Mouse (Mus musculus) left cerebral cortex, adult 8-10 months (tissue): ENCODE data around the gene Utrn. TPM values are rescaled to one million over a fixed set of nuclear protein-coding genes. Genes with fewer than 3 reads are reported as not detected.

Experiments
- DNase-seq, 2 experiments: peaks; one replicate each; pipeline ENCODE4 v3.0.0; 2022; ENCODE audit warnings: low spot score in 2 of 2
- total RNA-seq, 4 experiments: library from RNA; stranded (reverse); gene quantifications; 2 replicates each; pipeline ENCODE4 v1.2.4; 2022

Gene Utrn
- total RNA-seq, 4 experiments from 2014 or later: 69.4 to 88.4 (median 77.1) TPM

DNA sequence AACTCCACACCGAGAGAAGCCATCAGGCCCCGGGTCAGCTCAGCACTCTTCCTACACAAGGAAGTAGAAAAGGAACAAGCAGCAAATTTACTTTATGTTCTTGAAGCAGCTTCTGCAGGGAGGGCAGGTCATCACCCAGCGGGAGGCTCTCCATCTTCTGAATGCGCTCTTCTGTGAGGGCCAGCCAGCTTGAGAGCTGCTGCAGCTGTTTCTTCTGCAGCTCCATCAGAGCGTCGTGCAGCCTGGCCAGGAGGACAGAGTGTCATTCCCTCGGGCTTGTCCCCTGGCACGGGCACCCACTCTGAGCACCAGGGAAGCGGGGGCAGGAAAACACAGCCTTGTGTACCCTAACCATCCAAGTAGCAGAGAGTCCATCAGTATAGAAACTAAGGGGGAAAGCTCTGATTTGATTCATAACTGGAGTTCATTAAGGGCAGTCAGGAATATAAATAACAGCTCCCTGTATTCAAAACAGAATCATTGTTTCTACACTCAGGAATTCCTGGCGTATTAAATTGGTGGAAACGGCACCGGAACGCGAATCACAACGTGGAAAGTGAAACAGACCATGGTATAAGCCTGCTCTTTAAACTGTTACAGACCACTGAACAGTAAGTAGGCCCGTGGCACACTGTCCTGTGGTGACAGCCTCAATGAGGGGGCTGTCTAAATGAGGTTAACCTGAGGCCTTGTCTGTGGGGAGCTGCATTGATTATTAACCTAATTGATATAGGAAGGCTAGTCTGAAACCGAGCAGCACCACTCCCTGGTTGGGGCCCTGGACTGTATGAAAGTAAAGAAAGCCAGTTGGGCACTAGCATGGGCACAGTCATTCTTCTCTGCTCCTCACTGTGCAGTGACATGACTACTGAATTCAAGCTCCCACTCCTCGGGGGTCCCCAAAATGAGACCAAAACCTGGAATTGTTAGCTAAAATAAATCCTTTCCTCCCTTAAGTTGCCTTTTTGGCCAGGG is 132.0 kb downstream of the Utrn start:
- DNase-seq: no peak

DNA sequence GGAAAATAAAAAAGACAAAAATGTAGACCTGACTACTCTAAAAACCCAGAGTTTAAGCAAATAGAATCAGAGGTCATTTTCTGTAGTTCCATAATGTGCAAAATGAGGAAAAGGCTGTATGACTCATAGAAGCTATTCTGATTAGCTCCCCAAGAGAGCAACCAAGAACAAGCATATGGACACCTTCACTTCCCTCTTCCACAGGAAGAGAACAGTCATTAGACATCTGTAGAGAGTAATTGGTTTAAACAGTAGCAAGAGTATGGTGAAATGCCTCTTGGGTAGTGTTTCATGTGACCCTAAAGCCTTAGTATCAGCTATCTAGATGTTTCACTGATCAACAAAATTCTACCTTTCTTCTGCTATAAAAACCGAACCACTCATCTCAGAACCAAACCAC is 133.5 kb downstream of the Utrn start:
- DNase-seq: no peak

DNA sequence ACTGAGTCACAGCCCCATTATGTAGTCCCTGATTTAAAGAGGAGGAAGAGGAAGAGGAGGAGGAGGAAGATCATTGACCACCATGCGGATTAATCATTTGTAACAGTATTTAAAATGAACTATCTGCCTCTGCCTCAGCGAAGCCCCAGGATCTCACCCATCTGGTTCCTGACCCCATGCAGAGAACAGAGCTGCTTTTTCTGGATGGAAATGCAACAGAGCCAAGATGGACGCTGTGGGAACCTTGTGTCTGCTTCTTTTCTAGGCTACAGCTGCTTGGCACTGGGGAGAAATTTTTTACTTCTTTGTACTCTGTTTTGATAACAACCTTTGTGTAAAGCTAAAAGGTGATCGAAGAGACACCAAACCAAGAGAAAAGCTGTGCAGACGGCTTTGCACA is 137.7 kb downstream of the Utrn start:
- no peak for DNase-seq

DNA sequence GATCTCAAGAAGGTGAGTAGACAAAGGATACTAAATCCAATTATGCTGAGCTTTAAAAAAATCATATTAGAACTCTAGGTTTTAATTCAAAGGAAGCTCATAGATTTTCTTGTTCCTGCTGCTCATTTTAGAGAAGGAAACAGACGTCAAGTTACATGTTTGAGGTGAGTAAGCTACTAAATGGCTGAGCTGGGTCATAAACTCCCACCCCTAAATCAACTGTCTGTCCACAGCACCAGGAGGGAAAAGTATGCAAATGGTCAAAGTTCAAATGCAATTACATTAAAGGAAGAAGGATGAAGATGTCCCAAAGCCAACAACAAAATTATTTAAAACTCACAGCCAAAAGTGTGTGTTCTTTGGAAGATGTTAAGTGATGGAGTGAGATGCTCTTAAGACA is 139.5 kb downstream of the Utrn start:
- no peak for DNase-seq

DNA sequence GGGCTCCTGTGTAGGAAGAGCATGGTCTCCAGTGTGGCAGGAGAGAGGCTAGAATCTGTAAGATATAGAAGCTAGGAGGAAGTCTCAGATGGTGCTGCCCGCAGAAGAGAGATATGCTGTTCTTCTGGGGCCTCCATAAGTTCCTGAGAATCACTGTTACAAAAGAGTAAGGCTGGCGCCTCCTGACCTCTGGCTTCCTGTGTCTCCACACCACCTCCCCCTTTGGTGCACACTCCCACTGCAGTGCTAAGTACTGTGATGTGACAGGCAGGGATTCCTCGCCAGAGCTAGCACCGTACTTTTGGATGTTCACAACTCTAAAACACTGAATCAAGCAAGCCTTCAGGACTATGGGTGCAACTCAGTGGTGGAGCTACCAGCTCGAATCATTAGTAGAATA is 140.1 kb downstream of the Utrn start:
- no peak for DNase-seq

DNA sequence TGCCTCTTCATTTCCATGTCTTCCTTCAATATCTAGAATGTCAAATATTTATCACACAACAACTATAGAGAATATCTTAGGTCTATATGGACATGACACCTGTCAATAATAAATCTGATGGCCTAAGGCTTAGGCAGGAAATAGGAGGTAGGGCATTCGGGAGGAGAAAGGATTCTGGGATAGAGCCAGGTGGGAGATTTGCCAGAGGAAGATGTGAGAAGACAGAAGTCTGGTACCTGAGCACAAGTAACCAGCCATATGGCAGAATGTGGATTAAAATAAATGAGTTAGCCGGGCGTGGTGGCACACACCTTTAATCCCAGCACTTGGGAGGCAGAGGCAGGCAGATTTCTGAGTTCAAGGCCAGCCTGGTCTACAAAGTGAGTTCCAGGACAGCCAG is 141.3 kb downstream of the Utrn start:
- no peak for DNase-seq

DNA sequence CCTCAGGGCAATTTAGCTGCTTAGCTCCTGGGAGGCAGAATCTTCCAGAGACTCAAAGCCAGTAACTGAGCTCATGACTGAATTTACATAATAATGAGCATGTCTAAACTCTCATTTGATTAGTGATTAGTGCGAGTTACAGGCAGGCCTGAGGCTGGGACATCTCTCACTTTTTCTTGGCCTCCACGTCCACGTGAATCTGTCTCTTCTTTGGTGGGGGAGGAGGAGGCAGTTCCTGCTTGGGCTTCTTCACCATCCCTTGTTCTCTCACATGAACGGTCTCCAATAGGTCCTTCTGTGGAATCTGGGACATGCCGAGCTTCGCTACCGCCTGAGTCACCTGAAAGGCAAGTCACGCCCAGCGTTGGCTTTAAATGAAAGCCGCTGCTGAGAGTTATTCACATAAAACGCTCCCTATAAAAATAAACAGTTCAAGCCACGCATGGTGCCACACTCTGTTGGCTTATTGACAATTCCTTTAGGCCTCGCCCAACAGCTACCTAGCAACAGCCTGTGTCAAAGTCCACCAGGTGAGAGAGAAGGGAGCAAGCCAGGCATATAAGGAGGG is 143.0 kb downstream of the Utrn start:
- DNase-seq: peak in 1 of 2 experiments; percentile 33

DNA sequence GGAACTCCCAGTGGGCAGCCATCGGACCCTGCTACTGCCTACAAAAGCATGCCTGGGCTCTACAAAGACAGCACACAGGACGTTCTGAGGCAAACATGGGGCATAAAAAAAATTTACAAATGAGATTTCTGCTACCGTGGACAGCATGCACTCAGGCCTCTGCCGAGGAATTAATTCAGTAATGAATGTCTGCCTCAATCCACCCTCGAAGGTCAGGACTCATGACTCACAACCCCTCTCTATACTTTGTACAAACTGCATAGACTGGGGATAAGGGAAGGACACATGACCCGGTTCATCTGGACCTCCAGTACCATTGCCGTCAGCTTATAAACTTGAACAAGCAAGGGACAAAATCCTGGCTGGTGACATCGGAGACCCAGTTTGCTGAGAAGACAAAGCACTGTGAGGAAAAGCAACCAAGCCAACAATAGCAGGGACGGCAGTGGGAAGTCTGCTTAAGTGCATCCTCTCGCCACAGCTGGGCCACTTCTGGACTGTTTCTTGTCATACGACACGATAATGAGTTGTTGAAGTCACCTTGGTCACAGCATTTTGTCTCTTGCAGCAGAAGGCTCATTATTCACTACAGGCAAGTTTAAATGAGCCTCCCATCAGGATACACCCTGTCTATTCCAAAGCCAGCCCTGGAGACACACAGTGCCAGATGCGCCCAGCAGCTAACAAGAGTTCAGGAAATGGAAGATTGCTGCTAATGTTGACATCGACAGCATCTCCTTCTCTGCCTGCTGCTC is 144.7 kb downstream of the Utrn start:
- DNase-seq: no peak

DNA sequence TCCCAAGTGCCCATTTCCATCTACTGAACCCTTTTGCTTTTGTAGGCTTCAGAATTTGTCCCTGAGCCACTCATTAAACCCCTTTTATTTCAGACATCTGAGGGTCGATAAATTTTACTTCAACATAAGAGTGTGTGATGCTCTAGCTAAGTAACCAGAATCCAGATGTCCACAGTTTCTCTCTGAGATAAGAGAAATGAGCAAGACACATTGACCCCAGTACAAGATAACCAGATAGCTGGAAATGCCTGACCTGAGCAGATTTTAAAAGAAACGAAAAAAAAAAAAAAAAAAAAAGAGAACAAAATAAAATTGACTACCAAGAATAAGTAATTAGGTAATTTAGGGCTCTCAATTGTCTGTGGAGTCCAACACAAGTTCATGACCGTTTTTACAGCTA is 145.9 kb downstream of the Utrn start:
- DNase-seq: no peak

DNA sequence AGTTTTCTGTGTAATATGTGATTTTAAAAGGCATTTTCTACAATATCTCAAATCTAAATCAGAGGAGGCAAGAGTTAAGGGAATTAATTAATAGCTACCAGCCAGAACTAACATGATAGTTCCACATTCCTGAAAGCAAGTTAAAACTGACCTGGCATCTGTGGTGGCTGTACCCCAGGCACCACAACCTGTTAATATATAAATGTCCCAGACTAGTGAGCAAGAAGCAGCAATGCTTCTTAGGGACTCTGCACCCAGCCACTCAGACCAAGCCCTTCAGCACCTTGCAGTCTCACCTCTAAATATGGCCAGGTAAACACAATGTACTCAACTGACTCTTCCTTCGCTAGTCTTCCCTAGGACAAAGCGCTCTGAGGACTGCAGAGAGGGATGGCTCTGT is 147.1 kb downstream of the Utrn start:
- no peak for DNase-seq

DNA sequence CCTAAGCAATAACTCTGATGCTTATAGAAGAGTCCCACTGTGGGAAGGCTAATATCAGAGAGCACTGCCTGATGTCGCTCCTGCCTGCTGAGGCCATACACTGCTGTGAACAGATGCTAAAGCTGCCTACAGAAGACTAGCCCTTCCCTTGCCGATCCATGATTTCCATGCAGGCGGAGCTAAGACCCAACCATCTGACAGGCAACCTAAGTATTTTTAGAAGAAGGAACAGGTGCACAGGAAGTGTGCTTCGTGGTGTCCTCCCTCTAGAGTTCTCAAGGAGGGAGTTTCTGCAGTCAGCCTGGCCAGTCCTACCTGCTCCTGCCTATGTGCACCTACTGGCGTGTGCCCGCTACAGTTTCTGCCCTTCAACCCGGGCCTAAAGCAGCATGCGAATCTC is 150.8 kb downstream of the Utrn start:
- DNase-seq: no peak

DNA sequence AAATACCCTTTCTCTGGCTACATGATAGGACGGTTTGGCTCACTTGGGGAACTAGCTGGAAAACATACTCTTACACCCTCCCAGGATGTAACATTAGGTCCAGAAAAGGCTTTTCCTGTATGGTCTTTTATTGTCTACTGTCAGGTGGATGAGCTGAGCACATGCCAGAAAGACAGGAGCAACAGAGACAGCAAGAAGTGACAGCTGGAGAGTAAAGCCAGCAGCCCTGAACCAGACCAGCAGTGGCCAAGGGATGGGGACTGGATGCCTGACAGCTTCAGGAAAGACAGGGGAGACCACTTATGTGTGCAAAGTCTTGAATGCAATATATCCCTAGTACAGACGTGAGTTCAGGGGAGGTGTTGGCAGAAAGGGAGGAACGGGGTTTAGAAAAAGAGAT is 151.8 kb downstream of the Utrn start:
- DNase-seq: no peak

DNA sequence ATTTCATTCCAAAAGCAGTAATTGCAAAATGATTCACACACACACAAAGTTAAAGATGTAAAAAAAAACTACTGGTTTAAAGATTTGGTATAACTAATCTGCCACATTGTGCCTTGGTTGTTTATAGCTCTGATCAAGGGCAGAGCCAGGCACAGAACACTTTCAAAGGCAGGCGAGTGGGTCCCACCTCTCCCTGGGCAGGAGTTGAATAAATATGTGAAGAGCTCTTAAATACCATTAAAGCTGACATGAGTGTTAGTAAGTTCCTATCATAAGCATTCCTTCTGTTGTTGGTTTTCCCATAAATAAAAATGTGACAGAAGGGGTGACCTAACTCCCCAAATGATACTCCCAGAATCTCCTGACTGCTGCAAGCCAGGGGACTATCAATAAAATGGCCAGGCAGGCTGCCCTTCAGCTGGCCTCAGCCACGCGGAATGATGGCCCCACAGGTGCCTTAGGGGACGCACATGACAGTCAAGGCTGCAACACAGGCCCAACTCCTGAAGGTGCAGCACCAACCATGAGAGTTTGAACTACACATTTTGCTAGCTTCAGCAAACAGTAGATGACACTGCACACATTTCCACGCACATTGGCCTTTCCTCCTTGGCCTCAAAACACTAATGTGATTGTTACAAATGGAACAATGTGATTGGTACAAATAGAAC is 152.4 kb downstream of the Utrn start:
- DNase-seq: no peak

DNA sequence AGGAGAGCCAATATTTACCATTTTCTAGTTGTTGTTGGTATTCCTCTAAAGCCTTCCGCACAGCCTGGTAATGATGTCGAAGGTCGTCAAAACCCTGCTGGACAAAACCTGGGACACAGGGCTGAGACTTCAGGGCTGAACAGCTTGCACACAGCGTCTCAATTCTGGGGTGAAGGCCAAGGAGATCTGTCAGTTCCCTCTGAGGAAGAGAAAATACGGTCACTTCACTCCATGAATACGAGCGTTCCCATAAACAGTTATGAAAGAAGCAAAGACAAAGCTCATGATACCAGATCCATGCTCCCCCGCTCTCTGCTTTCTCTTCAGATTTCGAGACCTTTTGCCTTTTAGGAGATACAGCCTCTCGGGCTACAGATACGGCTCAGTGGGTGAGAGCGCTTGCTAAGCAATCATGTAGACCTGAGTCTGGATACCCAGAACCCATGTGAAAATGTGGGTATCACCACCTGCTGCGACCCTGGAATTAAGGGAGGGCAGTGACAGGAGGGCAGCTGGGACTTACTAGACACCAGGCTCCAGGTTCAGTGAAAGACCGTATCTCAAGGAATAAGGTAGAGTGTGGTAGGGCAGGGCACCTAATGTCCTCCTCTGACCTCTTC is 155.8 kb downstream of the Utrn start:
- DNase-seq: no peak

DNA sequence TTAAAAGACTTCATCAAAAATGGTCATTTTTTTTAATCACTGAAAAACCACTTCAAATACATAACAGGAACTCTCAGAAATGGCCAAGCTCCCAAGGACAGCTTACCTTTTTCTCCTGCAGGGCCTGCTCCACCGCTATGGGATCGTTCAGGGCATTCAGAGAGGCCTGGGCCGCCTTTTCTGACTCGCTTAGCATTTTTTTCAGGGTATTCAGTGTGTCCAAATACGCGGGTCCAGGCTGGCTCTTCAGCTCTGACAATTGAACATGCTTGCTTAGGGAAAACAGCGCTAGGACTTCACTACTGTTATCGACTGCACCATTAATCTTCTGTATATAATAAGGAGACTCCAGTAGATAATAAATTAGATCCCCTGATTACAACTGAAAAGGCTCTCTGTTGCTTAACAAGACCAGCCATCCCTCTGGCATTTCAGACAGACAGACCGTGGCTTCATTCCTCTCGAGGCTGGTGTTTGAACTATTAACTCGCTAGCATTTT is 157.8 kb downstream of the Utrn start:
- DNase-seq: no peak

DNA sequence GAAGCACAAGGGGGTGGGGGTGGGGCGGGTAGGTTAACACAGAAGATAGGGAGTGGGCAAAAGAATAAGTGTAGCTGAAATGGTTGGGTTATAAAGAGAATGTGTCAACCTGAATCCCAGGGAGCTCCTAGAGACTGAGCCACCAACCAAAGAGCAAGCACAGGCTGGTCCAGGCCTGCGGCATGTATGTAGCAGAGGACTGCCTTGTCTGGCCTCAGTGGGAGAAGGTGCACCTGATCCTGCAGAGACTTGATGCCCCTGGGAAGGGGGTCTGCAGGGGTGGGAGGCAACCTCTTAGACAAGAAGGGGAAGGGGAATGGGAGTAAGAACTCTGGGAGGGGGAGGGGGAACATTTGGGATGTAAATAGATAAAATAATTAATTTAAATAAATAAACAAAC is 162.6 kb downstream of the Utrn start:
- DNase-seq: no peak

DNA sequence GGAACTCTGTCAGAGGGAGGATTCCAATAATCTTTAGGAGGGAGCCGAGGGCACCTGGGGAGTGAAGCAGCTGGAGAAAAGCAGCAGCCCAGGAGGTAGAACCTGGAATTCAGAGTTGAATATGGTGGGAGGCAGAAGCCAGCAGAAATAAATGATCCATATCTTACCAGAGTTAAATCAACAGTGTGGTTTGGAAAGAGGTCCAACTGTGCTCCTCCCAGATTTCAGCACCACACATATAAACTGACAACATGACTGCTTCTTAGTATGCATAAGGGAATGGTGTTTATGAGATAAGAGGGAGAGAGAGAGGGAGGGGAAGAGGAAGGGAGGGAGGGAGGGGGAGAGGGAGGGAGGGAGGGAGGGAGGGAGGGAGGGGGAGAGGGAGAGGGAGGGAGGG is 163.2 kb downstream of the Utrn start:
- DNase-seq: no peak

DNA sequence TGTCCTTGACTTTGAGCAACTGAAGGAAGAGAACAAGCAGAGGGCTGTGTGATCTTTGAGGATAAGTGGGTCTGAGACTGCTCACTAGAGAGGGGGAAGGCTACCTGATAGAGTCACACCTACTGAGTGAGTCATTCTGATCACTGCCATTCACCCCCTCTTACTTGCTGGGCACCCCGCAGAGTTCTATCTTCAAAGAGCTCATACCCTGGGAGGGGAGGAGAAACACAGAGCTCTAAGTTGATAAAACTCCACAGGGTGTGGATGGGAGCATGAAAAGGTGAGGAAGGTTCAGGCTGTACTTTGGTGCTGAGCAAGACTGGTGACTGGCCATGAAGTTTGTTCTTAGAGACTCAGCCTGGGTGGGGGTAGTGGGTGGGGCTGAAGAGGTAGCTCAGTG is 164.9 kb downstream of the Utrn start:
- DNase-seq: no peak

DNA sequence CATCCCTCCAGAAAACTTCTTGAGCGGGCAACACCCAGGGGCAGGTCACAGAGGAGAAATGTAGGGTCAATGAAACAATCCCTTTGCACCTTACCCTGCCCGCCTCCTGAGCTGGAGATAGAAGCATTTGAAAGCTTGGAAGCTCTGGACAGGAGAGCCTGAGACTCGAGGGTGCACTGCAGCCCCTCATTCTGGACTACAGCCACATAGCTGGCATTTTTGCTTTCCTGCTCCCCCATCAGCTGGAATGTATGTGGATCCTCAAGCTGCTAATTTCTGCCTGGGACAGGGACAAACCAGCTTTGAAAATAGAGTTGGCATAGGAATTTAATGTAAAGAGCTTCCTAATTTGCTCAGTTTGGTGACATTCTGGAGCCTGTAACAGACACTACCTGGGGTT is 165.6 kb downstream of the Utrn start:
- no peak for DNase-seq

DNA sequence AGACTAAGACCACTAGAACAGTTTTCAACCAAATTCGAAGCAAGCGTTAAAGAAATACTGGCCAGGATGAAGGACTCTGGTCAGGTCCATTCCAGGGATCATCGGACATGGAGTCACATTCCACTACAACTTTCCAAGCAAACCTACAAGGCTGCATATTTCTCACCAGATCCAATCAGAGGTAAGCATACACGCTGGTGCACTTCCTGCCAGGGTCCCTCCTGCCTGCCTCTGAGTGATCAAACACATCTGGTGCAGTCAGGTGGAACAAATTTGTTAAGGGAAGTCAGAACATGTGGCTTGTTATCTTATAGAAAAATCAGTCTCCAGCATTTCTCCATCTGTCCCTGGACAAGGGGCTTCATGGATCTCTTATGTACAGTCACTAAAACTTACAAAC is 167.0 kb downstream of the Utrn start:
- no peak for DNase-seq

DNA sequence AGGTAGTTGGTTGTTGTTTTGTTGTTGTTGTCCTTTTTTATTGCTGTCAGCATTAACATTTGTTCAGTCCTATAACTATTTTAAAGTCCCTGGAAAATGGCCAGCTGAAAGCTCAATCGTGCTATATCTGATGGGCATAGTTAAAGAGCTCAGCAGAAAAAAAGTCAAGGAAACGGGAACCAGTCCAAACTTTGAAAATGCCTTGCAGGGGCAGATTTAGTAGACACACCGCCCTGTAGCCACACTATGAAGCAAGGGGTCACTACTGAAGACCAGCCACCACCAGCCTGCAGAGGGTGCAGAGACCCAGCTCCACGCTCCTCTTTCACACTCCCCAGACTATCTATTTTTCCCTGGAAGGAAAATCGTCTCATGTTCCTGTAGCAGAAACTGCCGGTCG is 167.5 kb downstream of the Utrn start:
- no peak for DNase-seq
